In the genomic region with DNA sequence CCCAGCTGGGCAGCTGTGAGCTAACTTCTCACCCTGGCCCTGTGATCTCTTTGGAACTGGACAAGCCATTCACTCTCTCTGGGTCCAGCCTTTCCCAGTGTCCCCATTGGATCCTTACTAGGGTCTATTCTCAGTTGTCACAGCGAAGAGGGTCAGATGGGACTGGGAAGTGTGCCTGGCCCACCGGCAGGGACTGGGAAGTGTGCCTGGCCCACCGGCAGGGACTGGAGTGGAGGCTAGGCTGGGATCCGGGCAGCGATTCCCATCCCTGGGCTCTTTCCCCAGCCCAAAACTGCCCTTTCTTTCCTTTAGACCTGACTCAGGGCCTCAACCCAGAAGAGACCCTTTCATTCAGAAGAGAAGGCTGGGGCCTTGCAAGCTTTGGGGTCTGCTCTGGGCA, we compare ENCODE assay signal across 19 mouse cellular contexts. TPM values are rescaled to one million over a fixed set of nuclear protein-coding genes. Genes with fewer than 3 reads are reported as not detected.
DNase-seq lines count a peak whose midpoint lies in the region; ATAC-seq lines count a peak whose summit lies in the region.
"Had no signal": no experiment of that assay in that cellular context is flagged by ENCODE, and none has a peak within 500 bp of the region (broad histone marks: within the 10 kb centered on the region; RNA-seq: fewer than 3 reads in every experiment).

No protein-coding gene starts in this region.

- no peak for ATAC-seq in midbrain, embryonic 14.5 days (ENCODE audit: low FRiP score, low TSS enrichment)
- ATAC-seq: forebrain, embryonic 14.5 days; forebrain, embryonic 16.5 days had no signal

- no peak overlapping the region for H3K9ac ChIP-seq in midbrain, embryonic 14.5 days (replicated peaks; ENCODE audit: low read length)
- H3K9ac ChIP-seq: embryonic facial prominence, embryonic 13.5 days; embryonic facial prominence, embryonic 15.5 days; forebrain, embryonic 12.5 days had no signal

- H3K36me3 ChIP-seq in midbrain, embryonic 10.5 days = no peaks in the 10 kb centered on the region
- no peaks in the 10 kb centered on the region for H3K36me3 ChIP-seq in midbrain, embryonic 14.5 days (ENCODE audit: control insufficient read depth, insufficient read depth, low read length)
- H3K36me3 ChIP-seq: embryonic facial prominence, embryonic 13.5 days; embryonic facial prominence, embryonic 15.5 days; forebrain, embryonic 10.5 days; forebrain, embryonic 12.5 days had no signal

- H3K4me2 ChIP-seq in midbrain, embryonic 14.5 days (ENCODE audit: low read length) = no peak overlapping the region
- H3K4me2 ChIP-seq: embryonic facial prominence, embryonic 13.5 days; embryonic facial prominence, embryonic 15.5 days; forebrain, embryonic 12.5 days had no signal

- DNase-seq in cerebellum, postnatal 14 days = peak; percentile 51 to 67
- DNase-seq in cerebellum, adult 11 months = no peak
- no peak for DNase-seq in midbrain, embryonic 10.5 days (ENCODE audit: low spot score)
- no peak for DNase-seq in midbrain, embryonic 14.5 days
- DNase-seq: adrenal gland, adult 2 months; adrenal gland, postnatal 10 days; adrenal gland, postnatal 25 days; cerebellum, adult 11-12 months; cerebellum, adult 2 months; cerebellum, adult 9-11 months; cerebellum, postnatal 36 days; embryo, embryonic 11 days had no signal

- 0 out of 2 replicates have a peak, but pooled peaks cover 9% of the 10 kb centered on the region for H3K27me3 ChIP-seq in midbrain, embryonic 10.5 days (ENCODE audit: low read depth, poor library complexity, severe bottlenecking)
- no peaks in the 10 kb centered on the region for H3K27me3 ChIP-seq in midbrain, embryonic 14.5 days (ENCODE audit: control insufficient read depth, insufficient read depth, low read length)
- H3K27me3 ChIP-seq: embryonic facial prominence, embryonic 13.5 days had no signal

- H3K9me3 ChIP-seq in midbrain, embryonic 10.5 days (replicated peaks) = no peaks in the 10 kb centered on the region
- no peaks in the 10 kb centered on the region for H3K9me3 ChIP-seq in midbrain, embryonic 14.5 days (ENCODE audit: control insufficient read depth, low read length)
- H3K9me3 ChIP-seq: embryonic facial prominence, embryonic 13.5 days; embryonic facial prominence, embryonic 15.5 days; forebrain, embryonic 10.5 days; forebrain, embryonic 12.5 days had no signal

- 75% methylated on average over 5 of the region's 5 CpGs for WGBS in midbrain, embryonic 10.5 days
- WGBS in midbrain, embryonic 14.5 days = 74% methylated on average over 5 of the region's 5 CpGs

- peaks cover 11% of the 10 kb centered on the region for H3K4me1 ChIP-seq in midbrain, embryonic 10.5 days
- peaks cover 11% of the 10 kb centered on the region; the same call in 1 of the 2 replicates for H3K4me1 ChIP-seq in midbrain, embryonic 14.5 days (ENCODE audit: control insufficient read depth, insufficient read depth, low read length)
- H3K4me1 ChIP-seq: embryonic facial prominence, embryonic 13.5 days; embryonic facial prominence, embryonic 15.5 days had no signal

- no peak overlapping the region for H3K4me3 ChIP-seq in midbrain, embryonic 10.5 days
- H3K4me3 ChIP-seq in midbrain, embryonic 14.5 days (replicated peaks; ENCODE audit: low read depth, low read length) = no peak overlapping the region
- H3K4me3 ChIP-seq: embryonic facial prominence, embryonic 13.5 days; embryonic facial prominence, embryonic 15.5 days; erythroblast, embryonic 14.5 days; forebrain, embryonic 10.5 days; forebrain, embryonic 12.5 days had no signal

- 0 out of 2 replicates have a peak overlapping the region, but pooled peaks have one; percentile 0 for H3K27ac ChIP-seq in midbrain, embryonic 10.5 days (replicated peaks)
- no peak overlapping the region for H3K27ac ChIP-seq in midbrain, embryonic 14.5 days (replicated peaks; ENCODE audit: low read depth, low read length)
- H3K27ac ChIP-seq: embryonic facial prominence, embryonic 13.5 days; embryonic facial prominence, embryonic 15.5 days; forebrain, embryonic 10.5 days; forebrain, embryonic 12.5 days had no signal

RNA-seq across cellular contexts. Expression of a gene that starts 27.4 kb away (rescaled TPM):
- polyA plus RNA-seq in midbrain, embryonic 10.5 days (2016; fragmentation: Nextera tagmentation; extraction: Ambion mirVana) = 0.94 and 0.98 TPM in 2 replicates
- not detected in 2 replicates for polyA plus RNA-seq in midbrain, embryonic 14.5 days (2014; fragmentation: Nextera tagmentation; extraction: Ambion mirVana)
- polyA plus RNA-seq: erythroblast, embryonic 14.5 days; forebrain, embryonic 14.5 days; forebrain, embryonic 16.5 days had no signal

Comparison
In these comparisons a context has a peak if more than half of its experiments do, and no peak if none do; other contexts are left out.
1. DNase-seq: peak in cerebellum, postnatal 14 days (2 of 2); none in cerebellum, adult 11 months (single experiment), midbrain, embryonic 10.5 days (single experiment) and midbrain, embryonic 14.5 days (single experiment).